Mouse (Mus musculus) fat pad, adult 2 months (tissue): ENCODE measurements around the gene B3galt5.
"Not testable (repeated sequence)": the region's sequence is repeated elsewhere in the genome, so short reads cannot be mapped to it uniquely, and the experiment has no call there.

Experiments used
- DNase-seq: peaks from one replicate; pipeline ENCODE4 v3.0.0-alpha.2; 2011; ENCODE audit warnings: low read depth, low spot score; ENCODE audit errors: extremely low read depth

Gene B3galt5

DNA sequence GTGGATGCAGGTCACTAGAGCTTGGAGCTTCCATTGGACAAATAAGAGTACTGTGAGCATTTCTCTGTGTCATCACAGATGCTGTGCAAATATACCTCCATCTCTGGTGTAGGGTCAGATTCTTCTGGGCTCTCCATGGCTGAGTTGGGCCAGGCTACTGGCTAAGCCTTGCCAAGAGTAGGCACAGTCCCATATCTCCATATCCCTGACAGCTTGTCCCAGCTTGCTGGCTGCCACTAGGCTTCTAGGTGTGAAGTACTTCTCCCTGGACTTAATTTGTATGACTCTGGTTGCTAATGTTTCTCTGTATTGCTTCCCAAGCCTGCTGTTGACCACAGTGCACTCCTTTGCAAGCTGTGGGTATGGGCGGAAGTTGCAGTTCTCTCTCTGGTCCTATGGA is 16.5 kb downstream of the B3galt5 start:
- no peak for DNase-seq

DNA sequence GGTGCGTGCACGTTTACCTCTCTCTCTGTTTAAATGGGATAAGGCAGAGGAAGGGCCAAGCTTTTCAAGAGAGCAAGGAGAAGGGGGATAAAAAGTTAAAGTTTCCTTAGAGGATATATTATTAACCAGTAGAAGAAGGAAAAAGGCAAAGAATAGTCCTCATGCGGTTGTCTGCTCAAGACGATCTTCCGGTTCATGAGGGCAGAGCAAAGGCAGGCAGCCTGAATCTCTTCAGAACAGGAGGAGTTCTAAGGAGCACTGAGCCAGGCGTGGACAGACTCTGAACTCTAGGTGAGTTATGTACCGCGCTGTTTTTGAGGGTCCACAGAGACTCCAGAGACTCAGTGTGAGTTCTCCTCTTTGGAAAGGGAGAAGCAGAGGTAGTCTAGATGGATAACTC is 22.8 kb downstream of the B3galt5 start:
- DNase-seq, result no peak

DNA sequence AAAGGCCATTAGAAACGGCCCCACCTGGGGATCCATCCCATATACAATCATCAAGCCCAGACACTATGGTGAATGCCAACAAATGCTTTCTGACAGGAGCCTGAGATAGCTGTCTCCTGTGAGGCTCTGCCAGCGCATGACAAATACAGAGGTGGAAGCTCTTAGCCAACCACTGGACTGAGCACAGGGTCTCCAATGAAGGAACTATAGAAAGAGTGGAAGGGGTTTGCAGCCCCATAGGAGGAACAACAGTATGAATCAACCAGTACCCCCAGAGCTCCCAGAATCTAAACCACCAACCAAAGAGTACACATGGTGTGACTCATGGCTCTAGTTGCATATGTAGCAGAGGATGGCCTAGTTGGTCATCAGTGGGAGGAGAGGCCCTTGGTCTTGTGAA is 36.1 kb downstream of the B3galt5 start:
- DNase-seq, result no peak

DNA sequence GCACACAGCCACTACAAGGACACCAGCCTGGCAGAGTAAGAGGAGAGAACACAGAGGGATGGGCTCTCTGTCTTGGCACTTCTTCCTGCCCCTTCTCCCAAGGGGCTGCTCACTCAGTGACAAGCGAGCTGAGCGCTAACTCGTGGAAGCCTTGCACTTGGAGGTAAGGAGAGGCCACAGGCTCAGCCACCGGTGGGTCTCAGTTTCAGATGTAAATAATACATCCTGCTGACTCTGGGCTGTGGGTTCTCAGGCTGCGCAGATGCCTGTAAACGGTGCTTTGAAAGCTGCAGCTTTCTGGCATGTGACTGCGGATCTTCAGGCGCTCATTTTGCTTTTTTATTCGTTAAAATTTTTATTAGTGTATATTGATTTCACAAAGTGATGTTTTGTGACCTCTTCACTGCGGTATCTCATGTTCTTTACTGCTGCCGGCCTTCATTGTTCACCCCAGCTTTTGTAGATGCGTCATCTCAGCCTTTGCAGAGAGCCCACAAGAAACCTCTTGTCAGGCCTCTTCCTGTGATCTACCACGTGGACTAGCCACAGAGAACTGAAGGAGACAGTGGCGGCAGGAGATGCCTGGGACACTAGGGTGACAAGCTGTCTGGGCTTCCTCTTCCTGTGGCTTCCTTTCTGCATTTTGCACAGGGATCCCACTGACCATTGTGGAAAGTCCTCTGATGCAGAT is 37.5 kb downstream of the B3galt5 start:
- DNase-seq, result no peak

DNA sequence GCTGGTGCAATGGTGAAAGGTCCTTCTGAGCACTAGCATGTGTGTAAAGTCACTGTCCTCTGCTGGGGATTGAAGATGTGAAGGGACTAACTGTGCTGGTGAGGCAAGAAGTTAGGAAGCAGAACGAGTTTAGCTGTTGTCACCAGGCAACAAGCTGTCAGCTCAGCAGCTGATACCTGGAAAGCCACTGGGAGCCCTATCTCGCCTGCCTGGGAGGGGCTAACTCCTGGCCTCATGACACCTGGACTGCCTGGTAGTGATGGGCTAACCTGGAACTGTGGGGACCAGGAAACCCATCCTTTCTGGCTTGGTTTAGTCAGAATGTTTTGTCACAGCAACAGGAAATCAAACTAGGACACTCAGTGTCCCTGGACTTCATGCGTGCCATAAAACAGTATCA is 41.0 kb downstream of the B3galt5 start:
- no peak for DNase-seq

DNA sequence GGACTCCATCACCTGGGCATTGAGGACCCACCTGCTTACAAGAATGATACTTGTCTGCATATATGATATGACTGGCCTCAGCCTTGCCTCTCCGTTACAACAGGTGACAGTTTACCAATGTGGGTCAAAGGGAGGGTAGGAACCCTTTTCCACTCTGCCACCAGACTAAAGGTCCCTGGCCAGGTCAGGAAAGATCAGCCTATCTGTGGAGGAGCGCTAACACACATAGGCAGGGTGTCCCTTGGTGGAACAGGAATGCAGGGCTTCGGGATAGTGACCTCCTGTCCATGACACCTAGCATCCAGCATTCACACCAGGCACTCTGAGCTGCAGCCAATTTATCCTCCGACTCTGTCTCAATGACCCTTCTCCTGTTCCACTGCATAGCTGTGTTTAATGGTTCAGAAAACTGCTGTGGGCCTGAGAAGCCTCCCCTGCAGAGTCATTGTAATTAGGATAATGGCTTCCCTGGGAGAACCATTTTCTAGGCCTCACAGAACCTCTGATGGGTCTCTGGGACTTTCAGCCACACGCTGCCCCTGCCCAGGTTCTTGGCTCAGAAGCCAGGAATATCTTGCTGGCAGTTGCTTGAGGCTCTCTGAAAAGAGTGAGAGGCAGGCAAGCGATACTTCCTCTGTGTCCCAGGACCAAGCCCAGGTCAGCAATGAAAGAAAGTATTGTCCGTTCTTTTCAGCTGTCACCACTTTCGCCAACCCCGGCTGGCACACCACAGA is 43.1 kb downstream of the B3galt5 start:
- DNase-seq, result no peak

DNA sequence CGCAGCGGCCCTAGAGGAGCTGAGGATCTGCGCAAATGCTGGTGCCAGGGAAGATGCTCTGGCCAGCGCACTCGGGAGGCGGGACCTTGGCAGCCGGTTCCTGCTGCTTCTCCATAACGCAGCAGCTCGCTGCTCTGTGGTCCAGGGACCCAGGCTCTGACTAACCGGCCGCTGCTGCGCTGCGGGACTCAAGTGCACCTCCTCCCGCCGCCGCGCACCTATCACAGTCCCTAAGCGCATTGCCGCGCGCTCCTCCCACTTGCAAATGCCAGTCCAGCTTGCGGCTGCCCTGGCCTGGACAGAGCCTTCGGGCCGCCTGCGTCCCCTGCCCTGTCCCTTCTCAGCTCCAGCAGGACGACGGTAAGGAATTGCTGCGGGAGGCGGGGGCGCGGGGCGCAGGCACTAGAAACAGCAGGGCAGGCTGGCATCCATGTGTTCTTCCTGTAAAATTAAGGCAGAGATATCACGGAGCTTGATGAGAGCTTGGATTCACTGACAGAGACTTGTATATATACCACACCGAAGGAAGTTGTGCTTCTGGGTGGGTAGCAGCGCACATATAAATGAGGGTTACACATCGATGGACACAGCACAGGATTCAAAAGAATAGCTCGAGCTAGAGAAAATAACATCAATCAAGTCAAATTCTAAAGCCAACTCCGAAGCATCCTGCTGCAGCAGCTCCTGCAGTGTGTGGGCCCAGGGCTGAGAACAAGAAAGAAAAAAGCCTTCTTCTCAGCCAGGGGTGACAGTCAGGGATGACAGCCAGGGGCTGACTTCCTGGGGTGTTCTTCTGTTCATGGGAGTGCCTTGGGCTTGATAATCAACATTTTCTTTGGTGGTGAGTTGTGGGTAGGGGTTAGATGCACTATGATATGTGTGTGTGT is 45.4 kb downstream of the B3galt5 start:
- no peak for DNase-seq

DNA sequence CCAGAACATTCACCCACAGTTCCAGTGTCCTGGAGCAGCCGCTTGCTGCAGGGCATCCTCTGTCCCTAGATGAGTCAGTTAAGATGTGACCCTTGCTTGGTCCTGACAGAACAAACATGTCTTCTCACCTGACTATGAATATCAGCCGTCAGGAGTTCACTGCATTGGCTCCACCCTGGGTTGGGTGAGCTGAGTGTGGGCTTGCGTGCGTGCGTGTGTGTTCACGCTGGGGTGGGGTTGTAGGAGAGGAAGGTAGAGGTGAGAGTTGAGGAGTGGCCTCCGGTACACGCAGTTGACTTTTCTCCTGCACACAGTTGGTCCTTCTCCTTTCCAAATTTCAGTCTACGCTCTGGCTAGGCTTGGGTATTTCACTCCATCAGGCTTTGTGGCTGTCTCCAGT is 47.0 kb downstream of the B3galt5 start:
- no peak for DNase-seq

DNA sequence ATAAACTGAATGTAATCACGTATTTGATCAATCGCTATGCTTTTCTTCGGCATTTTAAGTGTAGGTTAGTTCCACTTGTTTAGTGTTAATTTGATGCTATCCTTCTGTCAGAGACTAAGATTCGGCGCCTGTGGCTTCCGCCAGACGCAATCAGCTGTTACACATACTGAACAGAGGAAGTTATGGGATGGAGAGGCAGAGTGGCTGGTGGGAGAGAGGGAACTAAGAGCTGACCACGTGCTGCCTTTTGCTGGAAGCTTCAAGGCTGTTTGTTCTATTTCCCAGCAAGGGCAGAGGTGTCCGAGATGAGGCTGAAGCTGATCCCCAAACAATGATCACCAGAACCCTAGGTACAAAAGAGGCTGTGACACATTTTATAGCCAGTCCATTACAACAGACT is 56.3 kb downstream of the B3galt5 start:
- no peak for DNase-seq

DNA sequence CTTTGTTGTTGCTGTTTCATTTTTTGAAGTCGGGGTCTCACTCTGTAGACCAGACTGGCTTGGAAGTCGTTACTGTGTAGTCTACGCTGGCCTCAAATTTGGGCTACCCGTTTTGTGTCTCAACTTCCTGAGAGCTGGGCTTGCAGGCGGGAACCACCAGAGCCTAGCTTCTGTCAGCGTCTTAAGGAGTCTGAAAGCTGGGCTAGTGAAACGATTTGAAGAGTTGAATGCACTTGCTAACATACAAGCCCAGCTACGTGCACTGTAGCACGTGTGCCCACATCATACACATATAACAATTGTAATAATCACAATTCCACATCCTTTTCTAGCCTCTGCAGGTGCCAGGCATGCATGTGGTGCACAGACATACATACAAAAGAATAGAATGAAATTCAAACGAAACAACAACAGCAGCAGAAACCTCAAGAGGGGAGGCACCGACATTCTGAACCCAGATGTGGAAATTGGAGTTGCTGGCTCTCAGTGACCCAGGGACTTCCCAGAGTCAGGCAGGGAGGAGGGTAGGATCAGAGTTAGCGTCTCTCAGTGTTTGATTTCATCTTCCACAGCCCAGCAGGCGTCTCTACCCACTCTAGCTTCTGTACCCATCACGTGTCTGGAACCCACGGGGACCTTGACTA is 57.1 kb downstream of the B3galt5 start:
- no peak for DNase-seq

DNA sequence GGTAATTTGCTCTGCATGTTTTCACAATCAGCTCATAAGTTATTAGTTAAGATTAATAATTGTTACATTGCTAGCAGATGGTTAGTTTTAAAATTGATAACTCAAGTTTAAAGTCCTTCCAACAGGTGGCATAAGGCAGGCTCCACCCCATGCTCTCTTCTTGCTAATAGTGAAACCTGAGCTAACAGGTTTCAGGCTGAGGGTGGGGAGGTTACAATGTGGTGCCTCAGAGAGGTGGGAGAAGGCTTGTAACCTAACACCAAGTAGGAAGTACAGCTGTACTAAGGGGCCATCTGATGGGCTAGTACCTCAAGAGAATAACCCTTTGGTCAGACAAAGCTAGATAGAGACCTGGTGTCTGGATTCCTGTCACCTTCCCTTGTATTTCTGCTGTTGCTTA is 62.5 kb downstream of the B3galt5 start:
- no peak for DNase-seq

DNA sequence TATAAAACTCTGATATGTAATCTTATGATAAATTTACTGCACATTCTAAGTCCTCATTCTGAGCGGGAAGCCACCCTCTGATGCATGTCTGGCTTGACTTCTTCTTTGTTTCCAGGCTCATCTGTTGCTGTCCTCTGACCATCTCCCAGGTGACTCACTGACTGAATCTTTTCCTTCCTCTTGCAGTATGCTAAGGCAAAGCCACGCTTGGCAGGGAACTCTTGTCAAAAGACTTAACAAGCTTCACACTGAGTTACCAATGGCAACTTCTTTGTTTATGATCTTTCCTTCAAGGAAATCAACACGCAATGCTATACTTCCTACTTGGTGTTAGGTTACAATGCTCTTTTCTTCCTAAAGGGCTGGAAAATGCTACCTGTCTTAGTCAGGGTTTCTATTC is 63.0 kb downstream of the B3galt5 start:
- no peak for DNase-seq

DNA sequence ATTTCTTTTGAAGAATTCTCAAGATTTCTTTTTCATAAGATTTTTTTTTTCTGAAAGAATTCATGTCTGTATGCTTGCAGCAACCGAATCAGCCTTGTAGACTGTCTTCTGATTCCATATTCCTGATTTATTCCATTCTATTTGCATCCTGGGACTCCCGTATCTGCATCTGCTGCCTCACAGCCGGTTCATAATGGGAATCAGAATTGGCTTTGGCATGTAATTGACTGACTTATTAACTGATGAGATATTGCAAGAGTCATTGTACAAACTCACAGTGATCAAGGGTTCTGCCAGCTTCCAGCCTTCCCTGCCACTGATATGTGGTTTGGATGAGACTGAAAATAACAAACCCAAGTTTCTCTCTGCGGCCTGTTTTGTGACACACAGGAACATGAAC is 67.8 kb downstream of the B3galt5 start:
- DNase-seq, result no peak

DNA sequence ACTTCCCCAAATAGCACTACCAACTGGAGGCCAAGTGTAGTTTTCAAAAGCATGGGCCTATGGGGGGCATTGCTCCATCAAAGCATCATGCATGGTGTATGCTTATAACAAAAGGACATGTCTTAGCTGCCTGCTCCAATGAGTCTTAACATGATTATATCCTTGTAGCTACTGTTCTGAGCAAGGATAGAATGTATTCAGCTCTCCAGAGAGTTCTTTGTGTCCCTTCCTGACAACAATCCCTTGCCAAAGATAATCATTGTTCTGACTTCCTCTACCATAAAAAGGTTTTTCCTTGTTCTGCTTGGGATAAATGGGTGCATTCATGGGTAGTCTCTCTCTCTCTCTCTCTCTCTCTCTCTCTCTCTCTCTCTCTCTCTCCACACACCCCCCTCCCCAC is 68.8 kb downstream of the B3galt5 start:
- no peak for DNase-seq

DNA sequence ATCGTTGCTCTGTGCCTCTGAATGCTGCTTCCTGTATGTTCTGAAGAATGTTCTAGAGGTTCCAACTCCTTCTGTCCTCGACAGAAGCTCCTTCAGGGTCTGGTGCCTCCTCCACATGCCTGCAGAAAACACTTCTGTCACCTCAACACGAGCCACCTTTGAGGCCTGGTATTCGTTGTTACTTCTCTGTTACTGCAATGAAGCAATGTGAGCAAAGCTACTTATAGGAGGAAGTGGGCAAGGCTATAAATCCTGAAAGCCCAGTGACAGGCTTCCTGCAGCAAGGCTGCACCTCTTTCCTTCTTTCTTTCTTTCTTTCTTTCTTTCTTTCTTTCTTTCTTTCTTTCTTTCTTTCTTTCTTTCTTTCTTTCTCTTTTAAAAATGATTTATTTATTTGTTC is 71.3 kb downstream of the B3galt5 start:
- DNase-seq, result no peak

DNA sequence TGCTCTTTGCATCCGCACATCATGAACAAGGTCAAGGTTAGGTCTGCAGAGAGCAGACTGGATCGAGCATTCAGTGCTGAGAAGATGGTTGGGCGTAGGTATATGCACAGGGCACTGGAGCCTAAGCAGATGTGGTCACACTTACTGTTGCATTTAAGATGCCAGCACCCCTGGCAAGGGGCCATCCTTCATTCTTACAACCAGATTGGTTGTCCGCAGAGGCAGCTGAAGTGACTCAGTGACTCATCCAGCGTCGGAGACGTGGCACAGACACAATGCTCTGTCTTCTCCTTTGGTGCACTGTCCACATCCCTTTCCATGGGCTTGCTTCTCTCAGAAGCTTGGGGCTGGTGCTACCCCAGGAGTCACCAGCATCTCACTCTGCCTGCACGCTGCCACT is 82.2 kb downstream of the B3galt5 start:
- no peak for DNase-seq

DNA sequence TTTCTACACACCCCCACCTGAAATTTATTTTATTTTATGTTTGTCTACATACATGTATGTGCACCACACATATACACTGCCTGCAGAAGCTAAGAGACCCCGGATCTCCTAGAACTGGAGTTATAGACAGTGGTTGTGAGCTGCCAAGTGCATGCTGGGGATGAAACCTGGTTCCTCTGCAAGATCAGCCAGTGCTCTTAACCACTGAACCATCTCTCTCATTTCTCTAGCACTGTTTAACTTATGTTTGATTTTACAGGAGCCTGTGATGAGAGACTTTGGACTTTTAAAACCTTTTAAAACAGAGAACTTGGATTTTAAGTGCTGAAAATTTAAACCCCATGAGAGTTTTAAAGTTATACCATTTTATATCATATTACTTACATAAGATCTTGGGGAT is 87.1 kb downstream of the B3galt5 start:
- no peak for DNase-seq

DNA sequence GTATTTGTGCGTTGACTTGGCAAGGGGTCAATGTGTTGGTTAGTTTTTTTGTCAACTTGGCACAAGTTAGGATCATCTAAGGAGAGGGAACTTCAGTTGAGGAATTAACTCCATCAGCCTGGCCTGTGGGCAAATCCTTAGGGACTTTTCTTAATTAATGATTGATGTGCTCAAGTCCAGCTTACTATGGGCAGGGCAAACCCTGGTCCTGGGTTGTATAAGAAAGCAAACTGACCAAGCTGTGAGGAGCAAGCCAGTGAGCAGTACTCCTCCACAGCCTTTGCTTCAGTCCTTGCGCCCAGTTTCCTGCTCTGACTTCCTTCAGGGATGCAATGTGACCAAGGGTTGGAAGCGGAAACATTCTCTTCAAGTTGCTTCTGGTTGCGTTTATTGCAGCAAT is 87.6 kb downstream of the B3galt5 start:
- no peak for DNase-seq

DNA sequence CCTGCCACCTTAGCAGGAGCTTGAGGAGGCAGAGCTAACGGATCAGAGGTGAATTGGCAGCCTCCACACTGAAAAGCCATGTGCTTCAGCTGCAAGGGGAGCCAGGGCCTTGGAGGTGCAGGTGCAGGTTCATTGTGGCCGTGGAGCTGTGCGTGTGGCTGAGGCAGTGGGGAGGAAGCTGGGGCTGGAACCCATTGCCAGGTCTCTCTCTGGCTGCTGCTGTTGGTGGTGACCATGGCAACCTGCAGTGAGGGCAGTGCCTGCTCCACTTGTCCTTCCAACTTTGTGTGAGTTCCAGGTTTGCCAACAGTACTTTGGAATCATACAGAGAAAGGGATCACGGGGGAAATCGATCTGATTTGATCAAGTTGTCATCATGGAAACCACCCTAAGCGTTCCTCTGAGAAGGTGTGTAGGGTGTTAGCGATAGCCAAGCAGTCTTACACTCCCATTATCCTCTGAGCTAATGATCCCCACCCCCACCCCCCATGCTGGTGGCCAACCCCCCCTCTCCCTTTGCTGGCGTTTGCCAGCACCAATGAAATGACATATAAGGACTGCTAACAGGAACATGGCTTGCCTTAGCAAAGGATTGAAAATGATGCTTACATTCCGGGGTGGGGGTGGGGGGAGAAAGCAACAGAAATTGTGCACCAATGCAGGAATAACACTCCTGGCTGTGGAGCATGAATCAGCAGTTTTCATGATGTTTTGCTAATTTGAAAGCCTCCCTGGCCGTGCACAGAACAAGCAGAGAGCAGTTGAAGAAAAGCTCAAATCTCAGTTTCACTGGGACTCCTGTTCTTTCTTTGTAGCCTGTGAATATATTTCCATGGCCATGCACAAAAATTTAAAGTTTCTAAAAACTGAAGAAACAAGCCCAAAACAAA is 90.8 kb downstream of the B3galt5 start:
- DNase-seq, result no peak

DNA sequence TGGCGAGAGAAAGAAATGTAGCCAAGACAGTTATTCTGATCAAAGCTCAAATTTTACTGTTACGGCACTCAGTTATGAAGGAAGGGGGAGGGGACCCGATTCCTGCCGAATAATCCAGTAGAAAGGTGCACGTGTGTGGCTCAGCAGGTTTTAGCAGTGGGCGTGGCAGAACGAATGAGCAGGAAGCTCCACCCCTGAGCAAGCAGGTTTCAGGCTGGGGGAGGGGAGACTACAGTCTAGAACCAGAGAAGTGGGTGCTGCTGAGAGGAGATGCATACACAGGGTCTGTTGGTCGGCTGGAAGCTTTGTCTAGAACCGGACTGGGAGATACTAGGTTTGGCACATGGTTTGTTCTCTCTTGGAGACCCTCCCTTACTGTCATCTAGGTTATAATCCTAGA is 91.7 kb downstream of the B3galt5 start:
- DNase-seq, result not testable (repeated sequence)
